Mouse (Mus musculus): Measurements from ENCODE around the gene Wipi1. TPM values are rescaled to one million over a fixed set of nuclear protein-coding genes. Genes with fewer than 3 reads are reported as not detected.
"Not testable (repeated sequence)": the region's sequence is repeated elsewhere in the genome, so short reads cannot be mapped to it uniquely, and the experiment has no call there.

The Wipi1 gene
- polyA plus RNA-seq (2014; fragmentation: Nextera tagmentation; extraction: Ambion mirVana): 21.3 and 25.0 TPM in 2 replicates

- Histone ChIP-seq H3K4me1 (ENCODE audit: control insufficient read depth, insufficient read depth, low read length) (peaks cover 19% of the 10 kb centered on the region), H3K27me3 (ENCODE audit: control insufficient read depth, insufficient read depth, low read length) (no peaks in the 10 kb centered on the region), H3K9me3 (ENCODE audit: control insufficient read depth, low read depth, low read length) (no peaks in the 10 kb centered on the region), H3K4me3 (ENCODE audit: low read depth, low read length) (peak within 1 kb of the TSS; percentile 84), H3K27ac (ENCODE audit: low read length) (peak within 1 kb of the TSS; percentile 69), H3K9ac (replicated peaks; ENCODE audit: low read depth, low read length) (peak within 1 kb of the TSS; percentile 64), H3K36me3 (ENCODE audit: control insufficient read depth, insufficient read depth, low read length) (no peaks in the 10 kb centered on the region), H3K4me2 (replicated peaks; ENCODE audit: low read depth, low read length) (peak within 1 kb of the TSS; percentile 72)
- ATAC-seq (ENCODE audit: insufficient number of reproducible peaks, insufficient read depth, low FRiP score, low read depth): peak; percentile 97
- under 1% methylated on average over 58 of the region's 58 CpGs for WGBS
These were observed at the start of gene Wipi1 for GRCm38 (mm10) chr11:109611303-109612149. Gene Wipi1, minus strand, starts transcription at chr11:109611967.

- H3K9ac ChIP-seq (replicated peaks; ENCODE audit: low read depth, low read length); H3K9me3 ChIP-seq (ENCODE audit: control insufficient read depth, low read depth, low read length); ATAC-seq (ENCODE audit: insufficient number of reproducible peaks, insufficient read depth, low FRiP score, low read depth); H3K27ac ChIP-seq (ENCODE audit: low read length); H3K4me2 ChIP-seq (replicated peaks; ENCODE audit: low read depth, low read length); H3K4me3 ChIP-seq (ENCODE audit: low read depth, low read length); H3K4me1 ChIP-seq (ENCODE audit: control insufficient read depth, insufficient read depth, low read length); H3K27me3 ChIP-seq (ENCODE audit: control insufficient read depth, insufficient read depth, low read length): not testable (repeated sequence)
- H3K36me3 ChIP-seq (ENCODE audit: control insufficient read depth, insufficient read depth, low read length): peaks cover 71% of the 10 kb centered on the region
- 90% methylated on average over 8 of the region's 8 CpGs for WGBS
These were observed 48.8 kb upstream of the Wipi1 start for GRCm38 (mm10) chr11:109660526-109660925.

DNA sequence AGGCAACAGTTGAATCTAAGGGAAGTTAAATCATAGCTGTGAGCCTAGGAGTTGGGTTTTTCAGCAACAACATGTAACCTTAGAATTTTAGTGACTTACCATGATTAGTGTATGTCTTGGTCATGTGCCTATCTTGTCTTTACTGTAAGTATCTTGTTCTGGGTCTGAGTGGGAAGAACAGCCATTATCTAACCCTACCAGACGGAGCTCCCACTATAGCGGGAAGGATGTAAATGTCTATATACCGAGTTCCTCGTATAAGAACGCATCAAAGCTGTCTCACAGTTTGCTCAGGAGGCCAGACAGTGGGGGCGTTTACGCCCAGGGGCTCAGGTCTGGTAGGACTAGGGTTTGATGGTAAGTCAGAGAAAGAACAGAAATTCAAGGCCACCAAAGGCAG is 44.5 kb upstream of the Wipi1 start:
- Histone ChIP-seq H3K36me3 (ENCODE audit: control insufficient read depth, insufficient read depth, low read length) (peaks cover 56% of the 10 kb centered on the region), H3K4me2 (replicated peaks; ENCODE audit: low read depth, low read length) (no peak overlapping the region), H3K9me3 (ENCODE audit: control insufficient read depth, low read depth, low read length) (no peaks in the 10 kb centered on the region), H3K9ac (replicated peaks; ENCODE audit: low read depth, low read length) (no peak overlapping the region), H3K4me1 (ENCODE audit: control insufficient read depth, insufficient read depth, low read length) (peaks cover 18% of the 10 kb centered on the region), H3K4me3 (ENCODE audit: low read depth, low read length) (no peak overlapping the region), H3K27me3 (ENCODE audit: control insufficient read depth, insufficient read depth, low read length) (no peaks in the 10 kb centered on the region), H3K27ac (ENCODE audit: low read length) (no peak overlapping the region)
- 86% methylated on average over 7 of the region's 7 CpGs for WGBS
- no peak for ATAC-seq (ENCODE audit: insufficient number of reproducible peaks, insufficient read depth, low FRiP score, low read depth)

GRCm38 (mm10) chr11:109654581-109654980 is 42.8 kb upstream of the Wipi1 start:
- Histone ChIP-seq H3K4me2 (replicated peaks; ENCODE audit: low read depth, low read length) (no peak overlapping the region), H3K36me3 (ENCODE audit: control insufficient read depth, insufficient read depth, low read length) (peaks cover 39% of the 10 kb centered on the region), H3K4me1 (ENCODE audit: control insufficient read depth, insufficient read depth, low read length) (peaks cover 18% of the 10 kb centered on the region), H3K9ac (replicated peaks; ENCODE audit: low read depth, low read length) (no peak overlapping the region), H3K4me3 (ENCODE audit: low read depth, low read length) (no peak overlapping the region), H3K27me3 (ENCODE audit: control insufficient read depth, insufficient read depth, low read length) (no peaks in the 10 kb centered on the region), H3K9me3 (ENCODE audit: control insufficient read depth, low read depth, low read length) (no peaks in the 10 kb centered on the region), H3K27ac (ENCODE audit: low read length) (no peak overlapping the region)
- no peak for ATAC-seq (ENCODE audit: insufficient number of reproducible peaks, insufficient read depth, low FRiP score, low read depth)
- WGBS: 92% methylated on average over 6 of the region's 6 CpGs

GRCm38 (mm10) chr11:109653201-109653600 is 41.4 kb upstream of the Wipi1 start:
- Histone ChIP-seq H3K27me3 (ENCODE audit: control insufficient read depth, insufficient read depth, low read length) (no peaks in the 10 kb centered on the region), H3K4me1 (ENCODE audit: control insufficient read depth, insufficient read depth, low read length) (peaks cover 23% of the 10 kb centered on the region), H3K27ac (ENCODE audit: low read length) (no peak overlapping the region), H3K4me2 (replicated peaks; ENCODE audit: low read depth, low read length) (peak overlapping the region; percentile 92), H3K9me3 (ENCODE audit: control insufficient read depth, low read depth, low read length) (no peaks in the 10 kb centered on the region), H3K9ac (replicated peaks; ENCODE audit: low read depth, low read length) (no peak overlapping the region), H3K4me3 (ENCODE audit: low read depth, low read length) (no peak overlapping the region), H3K36me3 (ENCODE audit: control insufficient read depth, insufficient read depth, low read length) (peaks cover 31% of the 10 kb centered on the region)
- WGBS: 48% methylated on average over 8 of the region's 8 CpGs
- no peak for ATAC-seq (ENCODE audit: insufficient number of reproducible peaks, insufficient read depth, low FRiP score, low read depth)

DNA sequence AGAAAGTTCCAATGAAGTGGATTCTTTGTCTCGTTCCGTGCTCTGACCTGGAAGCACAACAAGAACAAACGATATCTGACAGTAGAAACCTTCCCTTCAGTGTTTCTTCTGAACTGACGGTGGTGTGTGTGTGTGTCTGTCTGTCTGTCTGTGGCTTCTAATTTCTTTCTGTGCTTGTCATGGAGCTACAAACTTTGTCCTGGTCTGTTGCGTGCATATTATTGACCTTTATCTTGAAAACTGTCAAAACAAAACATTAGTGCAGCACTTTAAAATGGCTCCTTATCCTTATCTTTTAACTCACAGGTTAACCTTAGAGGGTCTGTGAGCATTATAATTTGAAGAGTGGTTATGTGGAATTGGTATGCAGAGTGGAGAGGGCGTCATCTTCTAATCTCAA is 40.7 kb upstream of the Wipi1 start:
- H3K27ac ChIP-seq (ENCODE audit: low read length): no peak overlapping the region
- H3K4me2 ChIP-seq (replicated peaks; ENCODE audit: low read depth, low read length): peak overlapping the region; percentile 92
- WGBS: 36% methylated on average over 6 of the region's 6 CpGs
- peak overlapping the region; percentile 92 for H3K4me3 ChIP-seq (ENCODE audit: low read depth, low read length)
- peaks cover 23% of the 10 kb centered on the region for H3K4me1 ChIP-seq (ENCODE audit: control insufficient read depth, insufficient read depth, low read length)
- H3K9me3 ChIP-seq (ENCODE audit: control insufficient read depth, low read depth, low read length): no peaks in the 10 kb centered on the region
- H3K36me3 ChIP-seq (ENCODE audit: control insufficient read depth, insufficient read depth, low read length): peaks cover 31% of the 10 kb centered on the region
- H3K27me3 ChIP-seq (ENCODE audit: control insufficient read depth, insufficient read depth, low read length): no peaks in the 10 kb centered on the region
- ATAC-seq (ENCODE audit: insufficient number of reproducible peaks, insufficient read depth, low FRiP score, low read depth): no peak
- H3K9ac ChIP-seq (replicated peaks; ENCODE audit: low read depth, low read length): peak overlapping the region; percentile 79; the same call in 1 of the 2 replicates

- H3K4me1 ChIP-seq (ENCODE audit: control insufficient read depth, insufficient read depth, low read length): peaks cover 23% of the 10 kb centered on the region
- ATAC-seq (ENCODE audit: insufficient number of reproducible peaks, insufficient read depth, low FRiP score, low read depth): no peak; the same call in 1 of the 2 replicates
- peak overlapping the region; percentile 96 for H3K27ac ChIP-seq (ENCODE audit: low read length)
- H3K9me3 ChIP-seq (ENCODE audit: control insufficient read depth, low read depth, low read length): no peaks in the 10 kb centered on the region
- 1% methylated on average over 21 of the region's 21 CpGs for WGBS
- H3K36me3 ChIP-seq (ENCODE audit: control insufficient read depth, insufficient read depth, low read length): peaks cover 26% of the 10 kb centered on the region
- no peaks in the 10 kb centered on the region for H3K27me3 ChIP-seq (ENCODE audit: control insufficient read depth, insufficient read depth, low read length)
- H3K9ac ChIP-seq (replicated peaks; ENCODE audit: low read depth, low read length): peak overlapping the region; percentile 79
- H3K4me2 ChIP-seq (replicated peaks; ENCODE audit: low read depth, low read length): peak overlapping the region; percentile 92
- peak overlapping the region; percentile 92 for H3K4me3 ChIP-seq (ENCODE audit: low read depth, low read length)
These were observed 39.8 kb upstream of the Wipi1 start for GRCm38 (mm10) chr11:109651566-109652024.

- H3K4me3 ChIP-seq (ENCODE audit: low read depth, low read length): peak overlapping the region; percentile 92
- no peaks in the 10 kb centered on the region for H3K9me3 ChIP-seq (ENCODE audit: control insufficient read depth, low read depth, low read length)
- no peaks in the 10 kb centered on the region for H3K27me3 ChIP-seq (ENCODE audit: control insufficient read depth, insufficient read depth, low read length)
- H3K4me1 ChIP-seq (ENCODE audit: control insufficient read depth, insufficient read depth, low read length): peaks cover 23% of the 10 kb centered on the region
- H3K27ac ChIP-seq (ENCODE audit: low read length): peak overlapping the region; percentile 96
- WGBS: under 1% methylated on average over 70 of the region's 90 CpGs
- peaks cover 19% of the 10 kb centered on the region for H3K36me3 ChIP-seq (ENCODE audit: control insufficient read depth, insufficient read depth, low read length)
- ATAC-seq (ENCODE audit: insufficient number of reproducible peaks, insufficient read depth, low FRiP score, low read depth): peak; percentile 95
- H3K4me2 ChIP-seq (replicated peaks; ENCODE audit: low read depth, low read length): peak overlapping the region; percentile 92
- H3K9ac ChIP-seq (replicated peaks; ENCODE audit: low read depth, low read length): peak overlapping the region; percentile 79
These were observed 39.2 kb upstream of the Wipi1 start for GRCm38 (mm10) chr11:109650788-109651565.
